Mouse (Mus musculus): Measurements from ENCODE around the gene Apol9b.
"Not testable (repeated sequence)": the region's sequence is repeated elsewhere in the genome, so short reads cannot be mapped to it uniquely, and the experiment has no call there.

Gene Apol9b

DNA sequence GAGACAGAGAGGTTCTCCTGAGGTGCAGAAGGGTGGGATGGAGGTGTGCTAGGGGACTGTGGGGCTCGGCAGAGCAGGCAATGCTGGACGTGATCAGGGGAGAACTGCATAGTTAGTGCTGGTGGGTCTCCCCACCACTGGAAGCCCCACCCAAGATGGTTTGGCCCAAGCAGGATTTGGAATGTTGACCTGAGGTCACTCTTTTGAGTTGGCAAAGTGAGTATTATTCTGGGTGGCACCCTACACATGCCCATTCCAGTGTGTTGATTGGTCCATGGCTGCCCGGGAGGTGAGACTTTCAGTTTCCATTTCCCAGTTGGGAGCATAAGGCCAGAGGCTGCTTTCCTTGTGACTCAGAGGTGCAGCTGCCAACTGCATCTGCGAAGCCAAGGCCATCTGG lies at the start of gene Apol9b:
Apol9b (plus strand) TSS at position 301 of the 400 bp plus-strand sequence.
- not testable (repeated sequence) for DNase-seq (ENCODE audit: low read depth, low spot score)

GRCm38 (mm10) chr15:77683944-77684343 lies 44.9 kb upstream of the Apol9b start:
- DNase-seq (ENCODE audit: low read depth, low spot score), result not testable (repeated sequence)

DNA sequence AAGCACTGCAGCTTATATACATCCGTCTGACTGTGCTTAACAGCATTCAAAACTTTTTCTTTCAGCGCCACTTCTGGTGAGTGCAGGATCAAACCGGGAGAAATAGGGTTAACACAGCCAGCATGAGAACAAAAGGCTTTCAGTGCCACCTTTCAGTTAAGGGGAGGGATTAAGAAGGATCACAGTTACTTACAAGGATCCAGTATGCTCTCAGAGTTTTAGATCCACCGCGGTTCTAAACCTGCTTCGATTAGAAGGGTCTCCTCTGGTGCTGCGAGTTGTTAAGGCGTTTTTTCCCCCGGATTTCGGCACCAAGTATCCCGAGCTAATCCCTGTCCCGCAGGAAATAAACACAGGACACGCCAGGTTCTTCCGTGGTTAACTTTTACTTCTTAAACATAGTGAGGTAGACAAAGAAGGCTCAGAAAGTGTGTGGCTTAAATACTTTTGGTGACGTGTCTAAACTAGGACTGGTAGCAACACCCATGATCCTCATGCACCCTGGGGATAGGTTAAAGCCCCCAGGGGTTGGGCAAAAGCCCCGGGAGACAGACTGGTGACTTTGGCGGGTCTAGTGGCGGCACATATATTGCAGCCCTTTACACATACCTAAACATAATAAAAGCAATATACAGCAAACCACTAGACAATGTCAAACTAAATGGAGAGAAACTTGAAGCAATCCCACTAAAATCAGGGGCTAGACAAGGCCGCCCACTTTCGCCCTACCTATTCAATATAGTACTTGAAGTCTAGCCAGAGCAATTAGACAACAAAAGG lies 37.1 kb upstream of the Apol9b start:
- DNase-seq (ENCODE audit: low read depth, low spot score), result not testable (repeated sequence)

DNA sequence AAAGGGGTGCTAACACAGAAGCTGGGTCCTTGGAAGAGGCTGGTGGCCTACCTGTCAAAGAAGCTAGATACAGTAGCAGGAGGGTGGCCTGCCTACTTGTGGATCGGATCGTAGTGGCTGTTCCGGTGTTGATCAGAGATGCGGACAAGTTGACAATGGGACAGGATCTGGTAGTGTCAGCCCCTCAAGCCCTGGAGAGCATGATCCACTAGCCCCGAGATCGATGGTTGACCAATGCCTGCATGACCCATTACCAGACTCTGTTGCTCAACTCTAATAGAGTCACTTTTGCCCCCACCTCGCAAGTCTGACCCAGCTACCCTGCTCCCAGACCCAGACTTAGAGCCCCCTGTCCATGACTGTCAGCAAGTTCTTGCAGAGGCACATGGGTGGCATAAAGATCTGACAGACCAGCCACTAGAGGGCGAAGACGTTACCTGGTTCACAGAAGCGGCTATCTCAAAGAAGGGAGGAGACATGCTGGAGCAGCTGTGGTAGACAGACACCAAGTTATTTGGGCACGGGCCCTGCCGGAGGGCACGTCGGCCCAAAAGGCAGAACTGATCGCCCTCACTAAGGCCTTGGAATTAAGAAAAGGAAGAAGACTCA lies 34.0 kb upstream of the Apol9b start:
- not testable (repeated sequence) for DNase-seq (ENCODE audit: low read depth, low spot score)

DNA sequence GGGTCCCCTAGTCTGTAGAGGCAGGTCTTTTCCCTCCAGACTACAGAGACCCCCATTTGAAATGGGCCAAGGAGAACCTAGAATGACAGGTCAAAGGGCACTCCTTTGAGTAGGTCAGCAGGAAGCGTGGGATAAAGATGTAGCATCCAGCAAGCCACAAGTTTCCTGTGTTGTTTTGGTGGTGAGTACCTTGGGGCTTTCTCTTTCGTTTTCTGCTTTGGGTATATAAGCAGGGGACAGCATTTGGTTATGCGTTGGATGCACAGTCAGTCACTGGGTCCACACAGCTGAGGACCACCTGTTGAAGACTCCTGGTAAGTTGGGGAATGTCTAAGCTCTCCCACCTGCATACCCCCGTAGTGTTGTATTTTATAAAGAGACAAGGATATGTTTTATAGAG lies 30.2 kb upstream of the Apol9b start, which contains the start of gene Apol7e:
Apol7e (plus strand) TSS at position 202 of the 400 bp plus-strand sequence.
- not testable (repeated sequence) for DNase-seq (ENCODE audit: low read depth, low spot score)

GRCm38 (mm10) chr15:77705306-77705705 lies 23.5 kb upstream of the Apol9b start:
- not testable (repeated sequence) for DNase-seq (ENCODE audit: low read depth, low spot score)

DNA sequence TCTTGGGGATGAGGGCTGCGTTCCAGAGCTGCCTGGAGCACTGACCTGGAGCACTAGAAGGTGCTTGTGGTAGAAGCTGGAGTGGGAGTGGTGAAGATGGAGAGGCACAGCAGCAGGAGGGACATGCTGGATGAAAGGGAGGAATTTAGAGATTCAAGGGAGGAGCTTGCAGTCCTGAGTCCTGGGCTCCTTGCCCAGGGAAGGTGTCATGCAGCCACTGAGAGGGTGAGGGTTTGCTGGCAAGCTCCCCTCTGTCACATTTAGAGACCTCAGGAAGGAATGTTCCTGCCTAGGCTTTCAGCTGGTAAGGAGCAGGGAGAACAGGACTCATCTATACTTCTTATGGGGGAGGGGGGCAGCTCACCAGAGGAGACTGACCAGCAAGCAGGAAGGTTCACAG lies 19.9 kb upstream of the Apol9b start:
- DNase-seq (ENCODE audit: low read depth, low spot score), result not testable (repeated sequence)

GRCm38 (mm10) chr15:77718240-77718639 lies 10.6 kb upstream of the Apol9b start:
- DNase-seq (ENCODE audit: low read depth, low spot score), result not testable (repeated sequence)

GRCm38 (mm10) chr15:77721509-77721908 lies 7.3 kb upstream of the Apol9b start:
- not testable (repeated sequence) for DNase-seq (ENCODE audit: low read depth, low spot score)

DNA sequence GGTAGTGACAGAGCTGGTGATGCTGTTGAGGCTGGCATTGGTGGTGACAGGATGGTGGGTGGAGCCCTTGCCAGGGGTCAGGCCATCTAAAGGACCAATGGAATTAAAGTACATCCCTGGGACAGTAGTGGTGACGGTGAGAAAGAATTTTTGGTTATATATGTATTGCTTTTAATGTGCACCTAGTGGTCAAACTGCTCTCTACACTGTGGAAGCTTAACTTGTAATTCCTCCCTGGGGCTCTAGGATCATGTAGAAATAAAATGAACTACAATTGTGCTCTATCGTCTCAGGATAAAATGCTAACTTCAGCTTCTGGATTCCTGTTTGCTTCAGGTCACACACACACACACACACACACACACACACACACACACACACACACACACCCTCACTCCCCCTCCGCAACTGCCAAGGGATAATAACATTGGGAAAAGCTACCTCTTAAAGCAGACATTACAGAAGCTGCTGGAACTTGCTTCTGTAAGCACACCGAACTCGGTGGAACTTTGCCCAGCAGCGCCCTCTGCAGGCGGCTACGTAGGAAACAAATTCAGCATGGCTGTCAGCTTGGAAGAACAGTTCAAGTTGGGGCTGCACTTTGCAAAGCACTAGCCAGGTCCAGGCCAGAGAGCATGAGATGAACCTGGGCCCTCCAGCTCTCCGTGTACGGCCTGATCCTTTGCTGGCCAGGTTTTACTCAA lies 4.5 kb upstream of the Apol9b start:
- not testable (repeated sequence) for DNase-seq (ENCODE audit: low read depth, low spot score)

DNA sequence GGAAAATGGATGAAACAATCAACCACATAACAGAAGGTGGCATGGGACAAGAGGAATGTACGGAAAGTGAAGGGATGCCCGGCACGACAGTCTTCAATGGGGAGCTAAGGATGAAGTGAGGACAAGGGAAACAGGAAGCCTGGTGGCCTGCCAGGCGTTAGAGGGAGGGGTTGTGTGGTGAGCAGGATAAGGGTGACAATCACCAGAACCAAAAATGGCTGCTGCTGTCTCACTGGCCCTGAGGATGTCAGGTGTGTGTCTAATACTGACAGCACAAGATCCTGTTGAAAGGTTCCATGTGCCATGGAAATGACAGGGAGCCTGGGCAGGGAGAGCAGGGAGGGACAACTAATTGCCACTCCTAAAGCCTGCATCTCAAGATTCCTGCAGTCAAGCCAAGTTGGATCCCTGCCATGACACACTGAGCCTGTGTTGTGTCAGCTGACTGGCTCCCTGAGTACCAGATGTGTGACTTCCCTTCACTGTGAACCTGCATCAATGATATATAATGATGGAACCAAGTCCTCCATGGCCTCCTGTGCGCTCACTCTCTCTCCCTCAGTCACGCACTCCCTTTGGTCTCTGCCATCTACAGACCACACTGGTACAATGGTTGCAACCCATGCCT lies 3.3 kb upstream of the Apol9b start:
- not testable (repeated sequence) for DNase-seq (ENCODE audit: low read depth, low spot score)

DNA sequence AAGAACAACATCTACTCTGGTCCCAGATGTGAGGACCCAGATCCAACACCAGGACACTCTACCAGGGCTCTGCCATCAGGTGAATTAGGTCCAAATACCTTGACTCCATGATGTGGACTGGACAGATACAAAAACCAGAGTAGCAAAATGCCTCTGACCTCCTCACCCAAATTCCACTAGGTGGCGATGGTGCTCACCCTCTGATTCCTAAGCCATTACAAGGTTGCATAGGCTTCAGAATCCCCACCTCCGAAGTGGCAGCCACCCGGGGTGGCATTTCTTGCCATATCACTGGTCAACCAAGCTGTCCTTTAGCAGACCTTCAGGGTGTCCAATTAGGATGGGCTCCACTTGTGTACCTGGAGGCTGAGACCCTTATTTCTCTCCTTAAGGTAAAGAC lies 1.7 kb upstream of the Apol9b start:
- DNase-seq (ENCODE audit: low read depth, low spot score), result not testable (repeated sequence)

- not testable (repeated sequence) for DNase-seq (ENCODE audit: low read depth, low spot score)
Measured at GRCm38 (mm10) chr15:77727745-77728144, 1.1 kb upstream of the Apol9b start.

GRCm38 (mm10) chr15:77731605-77732004 lies 2.8 kb downstream of the Apol9b start:
- DNase-seq (ENCODE audit: low read depth, low spot score), result no peak

GRCm38 (mm10) chr15:77732851-77733250 lies 4.0 kb downstream of the Apol9b start:
- not testable (repeated sequence) for DNase-seq (ENCODE audit: low read depth, low spot score)

GRCm38 (mm10) chr15:77733380-77733779 lies 4.5 kb downstream of the Apol9b start:
- DNase-seq (ENCODE audit: low read depth, low spot score), result not testable (repeated sequence)

GRCm38 (mm10) chr15:77733903-77734302 lies 5.1 kb downstream of the Apol9b start:
- not testable (repeated sequence) for DNase-seq (ENCODE audit: low read depth, low spot score)

DNA sequence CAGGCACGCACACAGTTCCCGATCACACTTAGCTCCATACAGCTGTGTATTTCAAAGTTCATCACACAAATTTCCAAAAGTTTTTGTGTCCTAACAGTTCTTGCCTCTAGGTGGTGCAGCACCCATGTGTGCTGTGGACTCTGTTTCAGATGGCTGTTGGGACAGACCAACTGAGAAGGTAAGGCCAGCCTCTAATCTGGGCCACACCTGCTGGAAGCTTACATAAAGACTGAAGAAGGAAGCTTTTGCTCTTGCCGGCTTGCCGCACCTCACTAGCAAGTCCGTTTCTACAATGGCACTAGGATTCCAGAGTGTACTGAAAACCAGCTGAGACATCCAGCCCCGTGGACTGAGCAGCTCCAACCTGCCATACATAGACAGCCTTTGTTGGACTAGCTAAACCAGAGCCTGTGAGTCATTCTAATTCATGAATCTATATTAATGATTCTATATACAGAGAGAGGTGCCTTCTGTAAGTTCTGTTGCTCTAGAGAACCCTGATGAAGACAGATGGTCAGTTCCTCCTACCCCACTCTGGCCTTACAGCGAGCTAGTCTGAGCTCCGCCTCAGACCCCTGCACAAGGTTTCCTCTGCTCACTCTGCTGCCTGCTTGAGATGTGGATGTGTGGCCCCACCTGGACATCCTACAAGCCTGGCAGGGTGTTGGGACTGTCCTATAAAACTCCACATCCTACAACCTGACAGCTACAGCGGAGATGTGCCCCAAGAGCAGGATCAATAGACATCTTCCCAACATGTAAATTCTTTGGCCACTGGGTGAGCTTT lies 11.9 kb downstream of the Apol9b start:
- DNase-seq (ENCODE audit: low read depth, low spot score), result no peak

GRCm38 (mm10) chr15:77741556-77741955 lies 12.7 kb downstream of the Apol9b start:
- not testable (repeated sequence) for DNase-seq (ENCODE audit: low read depth, low spot score)

GRCm38 (mm10) chr15:77744632-77745031 lies 15.8 kb downstream of the Apol9b start:
- no peak for DNase-seq (ENCODE audit: low read depth, low spot score)

DNA sequence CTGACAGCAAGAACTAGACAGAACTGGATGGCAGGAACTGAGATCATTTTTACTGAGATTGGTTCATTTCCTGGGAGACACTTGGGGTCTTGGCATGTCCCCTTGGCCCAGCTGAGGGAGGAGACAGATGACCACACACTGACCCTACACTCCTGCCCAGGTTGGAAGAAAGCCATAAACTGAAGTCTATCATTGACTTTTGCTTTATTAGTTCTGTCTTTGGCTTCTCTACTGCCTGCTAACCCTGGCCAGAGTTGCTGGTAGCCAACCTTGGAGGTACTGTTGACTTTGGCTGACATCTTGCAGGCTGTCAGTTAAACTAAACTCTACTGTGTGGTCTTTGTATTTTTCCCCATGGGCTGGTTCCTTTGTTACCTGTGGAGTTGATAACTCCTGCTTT lies 16.2 kb downstream of the Apol9b start:
- no peak for DNase-seq (ENCODE audit: low read depth, low spot score)
